Mouse (Mus musculus): ENCODE results near the gene Nell1. TPM values are rescaled to one million over a fixed set of nuclear protein-coding genes. Genes with fewer than 3 reads are reported as not detected.

Gene Nell1
- total and polyA plus RNA-seq, 2 experiments from 2014 or later, result 0.05 TPM; not detected in 1

GRCm38 (mm10) chr7:50447316-50447715, 472.7 kb downstream of the Nell1 start:
- Histone ChIP-seq H3K4me3 (ENCODE audit: low read depth, low read length) (no peak overlapping the region), H3K4me1 (ENCODE audit: control insufficient read depth, insufficient read depth) (no peaks in the 10 kb centered on the region), H3K27ac (ENCODE audit: low read depth) (no peak overlapping the region), H3K36me3 (replicated peaks; ENCODE audit: control insufficient read depth, insufficient read depth, low read length) (no peaks in the 10 kb centered on the region), H3K27me3 (ENCODE audit: control insufficient read depth, insufficient read depth, low read length) (no peaks in the 10 kb centered on the region), H3K4me2 (ENCODE audit: low read depth, low read length) (no peak overlapping the region), H3K9me3 (replicated peaks; ENCODE audit: control insufficient read depth, low read length) (no peaks in the 10 kb centered on the region), H3K9ac (replicated peaks; ENCODE audit: low read depth, low read length) (no peak overlapping the region)
- DNase-seq (ENCODE audit: low spot score) (no peak), ATAC-seq (ENCODE audit: insufficient read depth, low read depth) (no peak)
- no peak for TF ChIP-seq CTCF (IDR thresholded peaks at IDR 0.05; ENCODE audit: low read depth)
- 78% methylated on average over 4 of the region's 4 CpGs for WGBS

- no peak for DNase-seq (ENCODE audit: low spot score)
- WGBS, result 83% methylated on average over 6 of the region's 6 CpGs
- no peak overlapping the region for H3K9ac ChIP-seq (replicated peaks; ENCODE audit: low read depth, low read length)
- H3K36me3 ChIP-seq (replicated peaks; ENCODE audit: control insufficient read depth, insufficient read depth, low read length), result no peaks in the 10 kb centered on the region
- no peak for ATAC-seq (ENCODE audit: insufficient read depth, low read depth)
- no peak overlapping the region for H3K27ac ChIP-seq (ENCODE audit: low read depth)
- no peak overlapping the region for H3K4me3 ChIP-seq (ENCODE audit: low read depth, low read length)
- H3K9me3 ChIP-seq (replicated peaks; ENCODE audit: control insufficient read depth, low read length), result no peaks in the 10 kb centered on the region
- H3K4me2 ChIP-seq (ENCODE audit: low read depth, low read length), result no peak overlapping the region
- TF ChIP-seq EP300 (IDR thresholded peaks at IDR 0.05; ENCODE audit: low read depth), result no peak
- no peak for TF ChIP-seq CTCF (IDR thresholded peaks at IDR 0.05; ENCODE audit: low read depth)
- H3K4me1 ChIP-seq (ENCODE audit: control insufficient read depth, insufficient read depth), result no peaks in the 10 kb centered on the region
- no peaks in the 10 kb centered on the region for H3K27me3 ChIP-seq (ENCODE audit: control insufficient read depth, insufficient read depth, low read length)
These were observed 493.1 kb downstream of the Nell1 start for GRCm38 (mm10) chr7:50467742-50468141.

- H3K27me3 ChIP-seq (ENCODE audit: control insufficient read depth, insufficient read depth, low read length), result no peaks in the 10 kb centered on the region
- no peak for TF ChIP-seq CTCF (IDR thresholded peaks at IDR 0.05; ENCODE audit: low read depth)
- TF ChIP-seq EP300 (IDR thresholded peaks at IDR 0.05; ENCODE audit: low read depth), result no peak
- WGBS, result 74% methylated on average over 3 of the region's 3 CpGs
- H3K9ac ChIP-seq (replicated peaks; ENCODE audit: low read depth, low read length), result no peak overlapping the region
- no peak overlapping the region for H3K27ac ChIP-seq (ENCODE audit: low read depth)
- DNase-seq (ENCODE audit: low spot score) (no peak), ATAC-seq (ENCODE audit: insufficient read depth, low read depth) (no peak)
- H3K4me2 ChIP-seq (ENCODE audit: low read depth, low read length), result no peak overlapping the region
- no peak overlapping the region for H3K4me3 ChIP-seq (ENCODE audit: low read depth, low read length)
- no peaks in the 10 kb centered on the region for H3K4me1 ChIP-seq (ENCODE audit: control insufficient read depth, insufficient read depth)
- H3K36me3 ChIP-seq (replicated peaks; ENCODE audit: control insufficient read depth, insufficient read depth, low read length), result no peaks in the 10 kb centered on the region
- no peaks in the 10 kb centered on the region for H3K9me3 ChIP-seq (replicated peaks; ENCODE audit: control insufficient read depth, low read length)
These were observed 495.9 kb downstream of the Nell1 start for GRCm38 (mm10) chr7:50470555-50470954.

GRCm38 (mm10) chr7:50482011-50482410, 507.3 kb downstream of the Nell1 start:
- Histone ChIP-seq H3K9ac (replicated peaks; ENCODE audit: low read depth, low read length) (no peak overlapping the region), H3K4me2 (ENCODE audit: low read depth, low read length) (no peak overlapping the region), H3K27ac (ENCODE audit: low read depth) (no peak overlapping the region), H3K4me1 (ENCODE audit: control insufficient read depth, insufficient read depth) (no peaks in the 10 kb centered on the region), H3K9me3 (replicated peaks; ENCODE audit: control insufficient read depth, low read length) (no peaks in the 10 kb centered on the region), H3K4me3 (ENCODE audit: low read depth, low read length) (no peak overlapping the region), H3K27me3 (ENCODE audit: control insufficient read depth, insufficient read depth, low read length) (no peaks in the 10 kb centered on the region), H3K36me3 (replicated peaks; ENCODE audit: control insufficient read depth, insufficient read depth, low read length) (no peaks in the 10 kb centered on the region)
- ATAC-seq (ENCODE audit: insufficient read depth, low read depth) (no peak), DNase-seq (ENCODE audit: low spot score) (no peak)
- TF ChIP-seq EP300 (IDR thresholded peaks at IDR 0.05; ENCODE audit: low read depth) (no peak), CTCF (IDR thresholded peaks at IDR 0.05; ENCODE audit: low read depth) (no peak)
- WGBS, result 32% methylated on average over 4 of the region's 4 CpGs

GRCm38 (mm10) chr7:50485304-50485703, 510.6 kb downstream of the Nell1 start:
- peak; percentile 39 for TF ChIP-seq CTCF (IDR thresholded peaks at IDR 0.05; ENCODE audit: low read depth)
- TF ChIP-seq EP300 (IDR thresholded peaks at IDR 0.05; ENCODE audit: low read depth), result no peak
- Histone ChIP-seq H3K4me1 (ENCODE audit: control insufficient read depth, insufficient read depth) (no peaks in the 10 kb centered on the region), H3K36me3 (replicated peaks; ENCODE audit: control insufficient read depth, insufficient read depth, low read length) (no peaks in the 10 kb centered on the region), H3K9me3 (replicated peaks; ENCODE audit: control insufficient read depth, low read length) (no peaks in the 10 kb centered on the region), H3K27ac (ENCODE audit: low read depth) (no peak overlapping the region), H3K9ac (replicated peaks; ENCODE audit: low read depth, low read length) (no peak overlapping the region), H3K27me3 (ENCODE audit: control insufficient read depth, insufficient read depth, low read length) (no peaks in the 10 kb centered on the region), H3K4me3 (ENCODE audit: low read depth, low read length) (no peak overlapping the region), H3K4me2 (ENCODE audit: low read depth, low read length) (no peak overlapping the region)
- DNase-seq (ENCODE audit: low spot score), result no peak
- WGBS, result 12% methylated on average over 1 of the region's 1 CpGs
- ATAC-seq (ENCODE audit: insufficient read depth, low read depth), result no peak

- DNase-seq (ENCODE audit: low spot score), result no peak
- Histone ChIP-seq H3K4me2 (ENCODE audit: low read depth, low read length) (no peak overlapping the region), H3K9ac (replicated peaks; ENCODE audit: low read depth, low read length) (no peak overlapping the region), H3K36me3 (replicated peaks; ENCODE audit: control insufficient read depth, insufficient read depth, low read length) (no peaks in the 10 kb centered on the region), H3K9me3 (replicated peaks; ENCODE audit: control insufficient read depth, low read length) (no peaks in the 10 kb centered on the region), H3K27ac (ENCODE audit: low read depth) (no peak overlapping the region), H3K4me3 (ENCODE audit: low read depth, low read length) (no peak overlapping the region), H3K4me1 (ENCODE audit: control insufficient read depth, insufficient read depth) (no peaks in the 10 kb centered on the region), H3K27me3 (ENCODE audit: control insufficient read depth, insufficient read depth, low read length) (no peaks in the 10 kb centered on the region)
- TF ChIP-seq EP300 (IDR thresholded peaks at IDR 0.05; ENCODE audit: low read depth), result no peak
- TF ChIP-seq CTCF (IDR thresholded peaks at IDR 0.05; ENCODE audit: low read depth), result no peak
- no peak for ATAC-seq (ENCODE audit: insufficient read depth, low read depth)
- 53% methylated on average over 4 of the region's 4 CpGs for WGBS
These were observed 512.3 kb downstream of the Nell1 start for GRCm38 (mm10) chr7:50486884-50487420.

Measured in heart, postnatal 0 days (tissue).